Mouse (Mus musculus): ENCODE results near the gene Itgb2l. TPM values are rescaled to one million over a fixed set of nuclear protein-coding genes. Genes with fewer than 3 reads are reported as not detected.

Itgb2l gene
- total and polyA plus RNA-seq, 2 experiments from 2014 or later, result 1.3 TPM; not detected in 1

DNA sequence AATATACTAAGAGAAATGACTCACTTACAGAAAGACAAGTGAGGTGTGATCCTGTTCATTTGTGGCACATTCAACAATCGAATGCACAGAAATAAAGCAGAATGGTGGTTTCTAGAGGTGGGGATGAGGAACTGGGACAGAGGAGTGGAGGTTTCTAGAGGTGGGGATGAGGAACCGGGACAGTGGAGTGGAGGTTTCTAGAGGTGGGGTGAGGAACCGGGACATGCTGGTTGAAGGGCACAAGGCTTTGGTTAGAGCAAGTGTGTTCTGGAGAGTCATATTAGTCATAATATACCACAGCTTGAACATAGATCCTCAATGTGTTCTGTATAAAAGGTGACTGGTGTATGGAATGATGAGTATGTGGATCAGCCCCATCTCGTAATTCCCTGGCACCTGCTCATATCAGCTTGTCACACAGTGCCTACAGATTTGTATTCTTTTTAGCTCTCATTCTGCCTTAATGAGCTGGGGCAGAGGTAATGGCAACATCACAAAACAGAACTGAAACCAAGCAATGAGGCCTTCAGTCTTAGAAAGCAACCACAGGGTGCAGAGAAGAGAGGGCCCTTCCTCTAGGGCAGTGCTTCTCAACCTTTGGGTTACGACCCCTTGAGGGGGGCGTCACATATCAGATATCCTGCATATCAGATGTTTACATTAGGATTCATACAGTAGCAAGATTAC lies 55.6 kb downstream of the Itgb2l start:
- no peak for DNase-seq (ENCODE audit: low spot score)
- no peaks in the 10 kb centered on the region for H3K36me3 ChIP-seq (ENCODE audit: insufficient read depth, low read length)
- 94% methylated on average over 6 of the region's 6 CpGs for WGBS

DNA sequence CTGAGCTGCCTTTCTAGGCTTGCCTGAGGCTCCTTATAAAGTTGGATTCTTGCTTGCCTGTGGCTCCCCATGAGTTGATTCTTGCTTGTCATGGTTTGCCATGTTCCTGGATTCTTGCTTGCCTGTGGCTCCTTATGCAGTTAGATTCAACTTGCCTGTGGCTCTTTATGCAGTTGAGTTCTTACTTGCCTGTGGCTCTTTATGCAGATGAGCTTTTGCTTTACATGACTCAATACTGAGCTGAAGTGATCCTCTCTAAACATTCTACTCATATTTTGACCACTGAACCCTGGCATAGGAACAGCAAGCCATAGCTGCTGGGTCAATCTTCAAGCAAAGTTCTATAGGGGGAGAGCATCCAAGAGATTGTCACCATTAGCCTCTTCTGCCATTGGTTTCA lies 58.7 kb downstream of the Itgb2l start:
- TF ChIP-seq CTCF (IDR thresholded peaks at IDR 0.05; ENCODE audit: low read depth), result no peak
- Histone ChIP-seq H3K4me2 (ENCODE audit: low read depth, low read length) (no peak overlapping the region), H3K4me1 (ENCODE audit: insufficient read depth, low read length) (no peaks in the 10 kb centered on the region), H3K4me3 (ENCODE audit: low read length) (no peak overlapping the region), H3K36me3 (ENCODE audit: insufficient read depth, low read length) (no peaks in the 10 kb centered on the region), H3K9me3 (ENCODE audit: low read length) (no peaks in the 10 kb centered on the region), H3K27me3 (ENCODE audit: insufficient read depth, low read length) (no peaks in the 10 kb centered on the region), H3K9ac (replicated peaks; ENCODE audit: low read length) (no peak overlapping the region), H3K27ac (no peak overlapping the region)
- no peak for ATAC-seq
- DNase-seq (ENCODE audit: low spot score), result no peak

More for the DNA sequence above, 55.6 kb downstream of the Itgb2l start:
- H3K27ac ChIP-seq, result no peak overlapping the region
- no peak for TF ChIP-seq CTCF (IDR thresholded peaks at IDR 0.05; ENCODE audit: low read depth)
- no peak for ATAC-seq
- no peak overlapping the region for H3K4me2 ChIP-seq (ENCODE audit: low read depth, low read length)
- no peak overlapping the region for H3K9ac ChIP-seq (replicated peaks; ENCODE audit: low read length)
- H3K4me3 ChIP-seq (ENCODE audit: low read length), result no peak overlapping the region
- no peaks in the 10 kb centered on the region for H3K4me1 ChIP-seq (ENCODE audit: insufficient read depth, low read length)
- H3K9me3 ChIP-seq (ENCODE audit: low read length), result no peaks in the 10 kb centered on the region
- H3K27me3 ChIP-seq (ENCODE audit: insufficient read depth, low read length), result no peaks in the 10 kb centered on the region

DNA sequence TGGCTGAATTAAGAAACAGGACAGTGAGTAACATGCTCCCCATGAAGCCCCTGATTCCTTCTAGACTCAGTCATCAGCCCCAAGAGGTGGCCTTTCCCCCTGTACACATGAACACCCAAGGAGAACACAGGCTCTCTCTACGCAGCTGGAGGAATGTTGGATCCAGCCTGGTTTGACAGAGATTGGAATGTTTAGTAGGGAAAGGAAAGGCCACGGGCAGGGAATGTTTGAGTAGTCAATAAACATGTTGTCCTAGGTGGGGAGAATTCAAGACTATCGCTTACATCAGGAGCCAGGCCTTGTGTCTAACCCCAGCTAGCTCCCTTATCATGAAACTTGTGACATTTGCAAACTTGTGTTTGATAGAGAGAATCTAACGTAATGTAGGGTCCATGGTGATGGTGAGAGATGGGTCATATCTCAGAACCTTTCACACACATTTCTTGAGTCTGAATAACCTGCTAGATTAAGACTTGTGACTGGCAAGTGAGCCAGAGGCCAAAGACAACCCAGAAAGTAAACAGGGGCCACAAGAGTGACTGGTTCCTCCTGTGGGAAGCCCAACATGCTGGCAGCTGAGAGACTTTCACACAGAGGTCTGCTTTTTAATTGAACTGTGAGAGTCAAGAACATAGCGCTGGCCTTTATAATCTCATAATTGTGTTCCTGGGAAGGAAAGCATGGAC lies 60.8 kb downstream of the Itgb2l start:
- Histone ChIP-seq H3K4me1 (ENCODE audit: insufficient read depth, low read length) (no peaks in the 10 kb centered on the region), H3K27me3 (ENCODE audit: insufficient read depth, low read length) (no peaks in the 10 kb centered on the region), H3K9ac (replicated peaks; ENCODE audit: low read length) (no peak overlapping the region), H3K27ac (no peak overlapping the region), H3K4me3 (ENCODE audit: low read length) (no peak overlapping the region), H3K9me3 (ENCODE audit: low read length) (no peaks in the 10 kb centered on the region), H3K4me2 (ENCODE audit: low read depth, low read length) (no peak overlapping the region), H3K36me3 (ENCODE audit: insufficient read depth, low read length) (no peaks in the 10 kb centered on the region)
- TF ChIP-seq CTCF (IDR thresholded peaks at IDR 0.05; ENCODE audit: low read depth), result no peak
- ATAC-seq (no peak), DNase-seq (ENCODE audit: low spot score) (no peak)
- 93% methylated on average over 5 of the region's 5 CpGs for WGBS

DNA sequence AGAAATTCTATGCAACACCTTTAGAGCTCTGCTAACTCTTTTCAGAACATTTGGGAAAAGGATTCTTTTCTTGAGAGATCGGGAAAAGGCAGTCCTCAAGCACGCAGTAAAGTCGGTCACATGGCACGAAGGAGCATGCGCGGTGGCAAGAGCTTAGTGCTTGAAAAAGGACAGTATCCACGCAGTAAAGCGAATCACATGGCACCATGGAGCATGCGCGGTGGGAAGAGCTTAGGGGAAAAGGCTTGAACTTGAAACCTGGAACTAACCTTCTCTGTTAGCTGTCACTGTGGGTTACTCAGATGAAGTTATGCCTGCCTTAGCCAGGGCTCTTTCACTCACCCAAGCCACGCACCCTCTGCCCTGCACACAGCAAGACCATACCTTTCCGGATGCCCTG lies 62.0 kb downstream of the Itgb2l start:
- Histone ChIP-seq H3K36me3 (ENCODE audit: insufficient read depth, low read length) (no peaks in the 10 kb centered on the region), H3K9ac (replicated peaks; ENCODE audit: low read length) (no peak overlapping the region), H3K9me3 (ENCODE audit: low read length) (no peaks in the 10 kb centered on the region), H3K27me3 (ENCODE audit: insufficient read depth, low read length) (no peaks in the 10 kb centered on the region), H3K4me2 (ENCODE audit: low read depth, low read length) (no peak overlapping the region), H3K4me1 (ENCODE audit: insufficient read depth, low read length) (no peaks in the 10 kb centered on the region; the same call in 1 of the 2 replicates), H3K27ac (no peak overlapping the region), H3K4me3 (ENCODE audit: low read length) (no peak overlapping the region)
- no peak for DNase-seq (ENCODE audit: low spot score)
- WGBS, result 92% methylated on average over 12 of the region's 12 CpGs
- no peak for ATAC-seq
- no peak for TF ChIP-seq CTCF (IDR thresholded peaks at IDR 0.05; ENCODE audit: low read depth)

DNA sequence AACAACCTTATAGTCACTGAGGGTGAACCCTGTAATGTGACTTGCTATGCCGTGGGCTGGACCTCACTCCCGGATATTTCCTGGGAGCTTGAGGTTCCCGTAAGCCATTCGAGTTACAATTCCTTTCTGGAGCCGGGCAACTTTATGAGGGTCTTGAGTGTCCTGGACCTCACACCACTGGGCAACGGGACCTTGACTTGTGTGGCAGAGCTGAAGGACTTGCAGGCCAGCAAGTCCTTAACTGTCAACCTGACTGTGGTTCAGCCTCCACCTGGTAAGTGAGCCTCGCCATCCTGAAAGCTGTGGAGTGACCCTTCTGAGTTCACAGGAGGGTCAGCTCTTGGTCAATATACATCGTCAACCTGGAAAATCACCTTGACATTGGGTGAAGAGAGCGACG lies 65.3 kb downstream of the Itgb2l start:
- Histone ChIP-seq H3K36me3 (ENCODE audit: insufficient read depth, low read length) (no peaks in the 10 kb centered on the region), H3K4me3 (ENCODE audit: low read length) (no peak overlapping the region), H3K9me3 (ENCODE audit: low read length) (no peaks in the 10 kb centered on the region), H3K4me2 (ENCODE audit: low read depth, low read length) (no peak overlapping the region), H3K27ac (no peak overlapping the region), H3K9ac (replicated peaks; ENCODE audit: low read length) (no peak overlapping the region), H3K4me1 (ENCODE audit: insufficient read depth, low read length) (no peaks in the 10 kb centered on the region; the same call in 1 of the 2 replicates), H3K27me3 (ENCODE audit: insufficient read depth, low read length) (no peaks in the 10 kb centered on the region)
- WGBS, result 94% methylated on average over 10 of the region's 10 CpGs
- no peak for DNase-seq (ENCODE audit: low spot score)
- no peak for TF ChIP-seq CTCF (IDR thresholded peaks at IDR 0.05; ENCODE audit: low read depth)
- ATAC-seq, result no peak

DNA sequence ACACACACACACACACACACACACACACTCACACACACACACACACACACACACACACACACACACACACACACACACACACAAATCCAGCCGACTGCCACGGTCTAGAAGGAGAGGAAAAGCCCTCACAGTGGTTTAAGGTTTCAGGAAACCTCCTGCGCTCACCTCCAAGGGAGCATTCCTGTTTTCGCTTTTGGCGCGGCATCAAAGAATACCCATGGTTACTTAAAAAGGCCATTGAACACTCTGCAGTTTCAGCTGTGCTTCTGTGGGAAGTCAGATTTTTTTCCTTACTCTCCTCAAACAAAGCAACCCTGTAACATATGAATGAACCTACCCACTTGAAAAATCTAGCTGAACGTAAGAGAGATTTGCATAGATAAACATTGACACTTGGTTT lies 67.1 kb downstream of the Itgb2l start:
- no peak overlapping the region for H3K4me2 ChIP-seq (ENCODE audit: low read depth, low read length)
- H3K36me3 ChIP-seq (ENCODE audit: insufficient read depth, low read length), result no peaks in the 10 kb centered on the region
- no peak overlapping the region for H3K4me3 ChIP-seq (ENCODE audit: low read length)
- WGBS, result 17% methylated on average over 7 of the region's 7 CpGs
- ATAC-seq, result no peak
- no peaks in the 10 kb centered on the region for H3K27me3 ChIP-seq (ENCODE audit: insufficient read depth, low read length)
- H3K9me3 ChIP-seq (ENCODE audit: low read length), result no peaks in the 10 kb centered on the region
- DNase-seq (ENCODE audit: low spot score), result peak; percentile 67
- H3K4me1 ChIP-seq (ENCODE audit: insufficient read depth, low read length), result no peaks in the 10 kb centered on the region; the same call in 1 of the 2 replicates
- TF ChIP-seq CTCF (IDR thresholded peaks at IDR 0.05; ENCODE audit: low read depth), result no peak
- H3K27ac ChIP-seq, result no peak overlapping the region
- no peak overlapping the region for H3K9ac ChIP-seq (replicated peaks; ENCODE audit: low read length)

DNA sequence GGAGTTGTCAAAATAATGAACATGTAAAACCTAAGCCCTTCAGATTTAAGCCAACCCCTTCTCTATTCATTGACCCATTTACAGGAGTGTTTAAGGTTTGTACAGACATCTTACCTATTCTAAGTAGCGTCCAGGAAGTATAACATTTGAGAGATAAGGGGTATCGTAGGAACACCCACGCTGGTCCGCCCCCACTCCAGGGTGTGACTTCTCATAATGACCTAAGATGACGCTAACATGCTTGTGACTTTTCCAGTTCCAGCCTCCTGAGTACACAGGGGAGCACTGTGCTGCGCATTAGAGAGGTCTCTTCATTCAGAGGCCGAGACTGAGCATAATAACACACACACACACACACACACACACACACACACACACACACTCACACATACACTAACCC lies 67.9 kb downstream of the Itgb2l start:
- H3K4me3 ChIP-seq (ENCODE audit: low read length), result no peak overlapping the region
- H3K4me2 ChIP-seq (ENCODE audit: low read depth, low read length), result no peak overlapping the region
- H3K9ac ChIP-seq (replicated peaks; ENCODE audit: low read length), result no peak overlapping the region
- H3K4me1 ChIP-seq (ENCODE audit: insufficient read depth, low read length), result no peaks in the 10 kb centered on the region; the same call in 1 of the 2 replicates
- DNase-seq (ENCODE audit: low spot score), result no peak
- no peak overlapping the region for H3K27ac ChIP-seq
- ATAC-seq, result no peak
- no peaks in the 10 kb centered on the region for H3K36me3 ChIP-seq (ENCODE audit: insufficient read depth, low read length)
- WGBS, result 89% methylated on average over 7 of the region's 7 CpGs
- H3K27me3 ChIP-seq (ENCODE audit: insufficient read depth, low read length), result no peaks in the 10 kb centered on the region
- H3K9me3 ChIP-seq (ENCODE audit: low read length), result no peaks in the 10 kb centered on the region
- TF ChIP-seq CTCF (IDR thresholded peaks at IDR 0.05; ENCODE audit: low read depth), result no peak

All from hindbrain, postnatal 0 days (tissue).